Mouse (Mus musculus) hindbrain, embryonic 15.5 days (tissue): ENCODE measurements at regions not wholly inside any gene's neighbourhood (a gene's known extent, or its start where the extent isn't known, plus 50 kb on each side); places are given as distances from the start of the nearest gene placed in this dataset.

ENCODE experiments used
- ATAC-seq: fragments of 200-750 bp; cut with Nextera tagmentation; 2 replicates; pipeline ENCODE4 v1.8.0; 2017; ENCODE audit warnings: low read depth, moderate number of reproducible peaks, moderate TSS enrichment; ENCODE audit not compliant: low FRiP score
- H3K27ac ChIP-seq: fragments of 300-500 bp; sonication (generic); replicated peaks from 2 replicates; pipeline ENCODE4 v1.5.1; 2015; ENCODE audit warnings: mild to moderate bottlenecking, inconsistent platforms
- H3K27me3 ChIP-seq: fragments of 300-500 bp; sonication (generic); 2 replicates; pipeline ENCODE4 v1.6.1; 2015; ENCODE audit warnings: control low read depth, inconsistent platforms
- H3K36me3 ChIP-seq: fragments of 300-500 bp; sonication (generic); 2 replicates; pipeline ENCODE4 v1.6.1; 2015; ENCODE audit warnings: control low read depth, inconsistent platforms
- H3K4me1 ChIP-seq: fragments of 300-500 bp; sonication (generic); replicated peaks from 2 replicates; pipeline ENCODE4 v1.6.1; 2015; ENCODE audit warnings: control low read depth, inconsistent platforms
- H3K4me2 ChIP-seq: fragments of 300-500 bp; sonication (generic); 2 replicates; pipeline ENCODE4 v1.6.1; 2015; ENCODE audit warnings: moderate library complexity, mild to moderate bottlenecking, inconsistent platforms
- H3K4me3 ChIP-seq: fragments of 300-500 bp; sonication (generic); 2 replicates; pipeline ENCODE4 v1.5.1; 2015; ENCODE audit warnings: mild to moderate bottlenecking, inconsistent platforms
- H3K9ac ChIP-seq: fragments of 300-500 bp; sonication (generic); 2 replicates; pipeline ENCODE4 v1.6.1; 2015; ENCODE audit warnings: inconsistent platforms
- H3K9me3 ChIP-seq: fragments of 300-500 bp; sonication (generic); 2 replicates; pipeline ENCODE4 v1.6.1; 2016; ENCODE audit warnings: control low read depth, inconsistent platforms
- WGBS: fragments of 180-500 bp; shearing (Covaris S2); methylation state at CpG from one replicate; pipeline ENCODE4 v1.1.7; 2015; 5-methylcytosine and 5-hydroxymethylcytosine counted together

- no peaks in the 10 kb centered on the region for H3K27me3 ChIP-seq
- peaks cover 8% of the 10 kb centered on the region; the same call in 1 of the 2 replicates for H3K4me1 ChIP-seq
- ATAC-seq = no peak
- H3K9me3 ChIP-seq = no peaks in the 10 kb centered on the region
- H3K27ac ChIP-seq = no peak overlapping the region
- no peak overlapping the region for H3K4me2 ChIP-seq
- no peak overlapping the region for H3K9ac ChIP-seq
- WGBS = 73% methylated on average over 6 of the region's 6 CpGs
- H3K4me3 ChIP-seq = no peak overlapping the region
- no peaks in the 10 kb centered on the region for H3K36me3 ChIP-seq
Measured at GRCm38 (mm10) chr8:8876469-8876868, 186.1 kb upstream of the Arglu1 start.

GRCm38 (mm10) chr8:8871938-8872337 lies 181.6 kb upstream of the Arglu1 start:
- no peak overlapping the region for H3K27ac ChIP-seq
- H3K4me1 ChIP-seq = peaks cover 11% of the 10 kb centered on the region
- H3K27me3 ChIP-seq = no peaks in the 10 kb centered on the region
- H3K4me3 ChIP-seq = no peak overlapping the region
- no peaks in the 10 kb centered on the region for H3K9me3 ChIP-seq
- no peak overlapping the region for H3K4me2 ChIP-seq
- WGBS = 24% methylated on average over 3 of the region's 3 CpGs
- H3K9ac ChIP-seq = no peak overlapping the region
- H3K36me3 ChIP-seq = no peaks in the 10 kb centered on the region
- no peak for ATAC-seq

GRCm38 (mm10) chr8:8871039-8871438 lies 180.7 kb upstream of the Arglu1 start:
- H3K4me1 ChIP-seq = peaks cover 9% of the 10 kb centered on the region
- ATAC-seq = no peak
- no peaks in the 10 kb centered on the region for H3K27me3 ChIP-seq
- no peaks in the 10 kb centered on the region for H3K36me3 ChIP-seq
- no peak overlapping the region for H3K4me2 ChIP-seq
- H3K9me3 ChIP-seq = no peaks in the 10 kb centered on the region
- H3K27ac ChIP-seq = no peak overlapping the region
- no peak overlapping the region for H3K9ac ChIP-seq
- 48% methylated on average over 8 of the region's 8 CpGs for WGBS
- H3K4me3 ChIP-seq = no peak overlapping the region

GRCm38 (mm10) chr8:8870487-8870886 lies 180.2 kb upstream of the Arglu1 start:
- Histone ChIP-seq H3K4me2 (no peak overlapping the region), H3K4me3 (no peak overlapping the region), H3K27ac (no peak overlapping the region), H3K9me3 (no peaks in the 10 kb centered on the region), H3K9ac (no peak overlapping the region), H3K4me1 (peaks cover 9% of the 10 kb centered on the region), H3K27me3 (no peaks in the 10 kb centered on the region), H3K36me3 (no peaks in the 10 kb centered on the region)
- 2% methylated on average over 4 of the region's 4 CpGs for WGBS
- 0 out of 2 replicates have a peak, but pooled peaks have one; percentile 9 for ATAC-seq

- no peak overlapping the region for H3K4me2 ChIP-seq
- peaks cover 9% of the 10 kb centered on the region for H3K4me1 ChIP-seq
- no peaks in the 10 kb centered on the region for H3K27me3 ChIP-seq
- ATAC-seq = no peak
- H3K9ac ChIP-seq = no peak overlapping the region
- H3K4me3 ChIP-seq = no peak overlapping the region
- H3K27ac ChIP-seq = no peak overlapping the region
- H3K9me3 ChIP-seq = no peaks in the 10 kb centered on the region
- no peaks in the 10 kb centered on the region for H3K36me3 ChIP-seq
- WGBS = 46% methylated on average over 6 of the region's 6 CpGs
Measured at GRCm38 (mm10) chr8:8869338-8869737, 179.0 kb upstream of the Arglu1 start.

GRCm38 (mm10) chr8:8867924-8868323 lies 177.6 kb upstream of the Arglu1 start:
- Histone ChIP-seq H3K27me3 (no peaks in the 10 kb centered on the region), H3K4me3 (no peak overlapping the region), H3K9me3 (no peaks in the 10 kb centered on the region), H3K4me2 (no peak overlapping the region), H3K9ac (no peak overlapping the region), H3K36me3 (no peaks in the 10 kb centered on the region), H3K4me1 (peaks cover 9% of the 10 kb centered on the region), H3K27ac (no peak overlapping the region)
- 67% methylated on average over 8 of the region's 8 CpGs for WGBS
- ATAC-seq = no peak

- H3K9ac ChIP-seq = no peak overlapping the region
- H3K27ac ChIP-seq = no peak overlapping the region
- no peak overlapping the region for H3K4me2 ChIP-seq
- H3K36me3 ChIP-seq = no peaks in the 10 kb centered on the region
- no peak overlapping the region for H3K4me3 ChIP-seq
- no peaks in the 10 kb centered on the region for H3K27me3 ChIP-seq
- WGBS = 67% methylated on average over 9 of the region's 9 CpGs
- no peak for ATAC-seq
- H3K4me1 ChIP-seq = peaks cover 9% of the 10 kb centered on the region
- no peaks in the 10 kb centered on the region for H3K9me3 ChIP-seq
Measured at GRCm38 (mm10) chr8:8867126-8867777, 176.9 kb upstream of the Arglu1 start.

GRCm38 (mm10) chr8:8862767-8863166 lies 172.4 kb upstream of the Arglu1 start:
- Histone ChIP-seq H3K9ac (no peak overlapping the region), H3K4me2 (no peak overlapping the region), H3K4me1 (no peaks in the 10 kb centered on the region), H3K4me3 (no peak overlapping the region), H3K9me3 (no peaks in the 10 kb centered on the region), H3K27ac (no peak overlapping the region), H3K27me3 (no peaks in the 10 kb centered on the region), H3K36me3 (no peaks in the 10 kb centered on the region)
- no peak for ATAC-seq
- 71% methylated on average over 6 of the region's 6 CpGs for WGBS

- Histone ChIP-seq H3K9me3 (no peaks in the 10 kb centered on the region), H3K9ac (no peak overlapping the region), H3K4me3 (no peak overlapping the region), H3K4me1 (no peaks in the 10 kb centered on the region), H3K27me3 (no peaks in the 10 kb centered on the region), H3K4me2 (no peak overlapping the region), H3K36me3 (no peaks in the 10 kb centered on the region), H3K27ac (no peak overlapping the region)
- 52% methylated on average over 9 of the region's 9 CpGs for WGBS
- no peak for ATAC-seq
Measured at GRCm38 (mm10) chr8:8861331-8861940, 171.1 kb upstream of the Arglu1 start.

GRCm38 (mm10) chr8:8858636-8859035 lies 168.3 kb upstream of the Arglu1 start:
- no peaks in the 10 kb centered on the region for H3K9me3 ChIP-seq
- no peaks in the 10 kb centered on the region for H3K36me3 ChIP-seq
- H3K27me3 ChIP-seq = no peaks in the 10 kb centered on the region
- no peak overlapping the region for H3K4me3 ChIP-seq
- WGBS = 63% methylated on average over 3 of the region's 3 CpGs
- no peak overlapping the region for H3K27ac ChIP-seq
- no peak overlapping the region for H3K9ac ChIP-seq
- H3K4me2 ChIP-seq = no peak overlapping the region
- no peak for ATAC-seq
- H3K4me1 ChIP-seq = no peaks in the 10 kb centered on the region

- Histone ChIP-seq H3K9ac (no peak overlapping the region), H3K27ac (no peak overlapping the region), H3K36me3 (no peaks in the 10 kb centered on the region), H3K4me3 (no peak overlapping the region), H3K4me2 (no peak overlapping the region), H3K9me3 (no peaks in the 10 kb centered on the region), H3K4me1 (no peaks in the 10 kb centered on the region), H3K27me3 (no peaks in the 10 kb centered on the region)
- no peak for ATAC-seq
- 47% methylated on average over 7 of the region's 7 CpGs for WGBS
Measured at GRCm38 (mm10) chr8:8852656-8853366, 162.5 kb upstream of the Arglu1 start.

- H3K9ac ChIP-seq = no peak overlapping the region
- no peaks in the 10 kb centered on the region for H3K9me3 ChIP-seq
- no peaks in the 10 kb centered on the region for H3K4me1 ChIP-seq
- no peaks in the 10 kb centered on the region for H3K27me3 ChIP-seq
- H3K27ac ChIP-seq = no peak overlapping the region
- 83% methylated on average over 4 of the region's 4 CpGs for WGBS
- H3K36me3 ChIP-seq = no peaks in the 10 kb centered on the region
- no peak overlapping the region for H3K4me3 ChIP-seq
- H3K4me2 ChIP-seq = no peak overlapping the region
- no peak for ATAC-seq
Measured at GRCm38 (mm10) chr8:8851271-8851670, 160.9 kb upstream of the Arglu1 start.
